Mouse (Mus musculus) intestine, embryonic 14.5 days (tissue): ENCODE data around the gene Gm13199. TPM values are rescaled to one million over a fixed set of nuclear protein-coding genes. Genes with fewer than 3 reads are reported as not detected.

ENCODE experiments used
- ATAC-seq: fragments of 200-750 bp; cut with Nextera tagmentation; replicated peaks from 2 replicates; pipeline ENCODE4 v1.8.0; 2017; ENCODE audit warnings: low read depth, moderate number of reproducible peaks, moderate TSS enrichment, moderate library complexity; ENCODE audit not compliant: low FRiP score, low TSS enrichment
- DNase-seq: peaks from one replicate; pipeline ENCODE4 v3.0.0-alpha.2; 2018; ENCODE audit warnings: low spot score
- H3K27ac ChIP-seq: fragments of 300-500 bp; sonication (generic); 2 replicates; pipeline ENCODE4 v1.5.1; 2014; ENCODE audit warnings: low read depth, mild to moderate bottlenecking, control low read depth
- H3K27me3 ChIP-seq: fragments of 300-500 bp; sonication (generic); replicated peaks from 2 replicates; pipeline ENCODE4 v1.6.1; 2014; ENCODE audit warnings: low read length, control low read depth; ENCODE audit not compliant: control insufficient read depth, insufficient read depth
- H3K36me3 ChIP-seq: fragments of 300-500 bp; sonication (generic); 2 replicates; pipeline ENCODE4 v1.6.1; 2014; ENCODE audit warnings: low read length, control low read depth; ENCODE audit not compliant: control insufficient read depth, insufficient read depth
- H3K4me1 ChIP-seq: fragments of 300-500 bp; sonication (generic); replicated peaks from 2 replicates; pipeline ENCODE4 v1.6.1; 2014; ENCODE audit warnings: low read length, control low read depth, mixed read lengths; ENCODE audit not compliant: control insufficient read depth, insufficient read depth
- H3K4me2 ChIP-seq: fragments of 300-500 bp; sonication (generic); 2 replicates; pipeline ENCODE4 v1.6.1; 2014; ENCODE audit warnings: low read length
- H3K4me3 ChIP-seq: fragments of 300-500 bp; sonication (generic); 2 replicates; pipeline ENCODE4 v1.5.1; 2014; ENCODE audit warnings: low read depth, low read length, control low read depth, mixed read lengths
- H3K9ac ChIP-seq: fragments of 300-500 bp; sonication (generic); 2 replicates; pipeline ENCODE4 v1.6.1; 2014; ENCODE audit warnings: mild to moderate bottlenecking, low read length
- H3K9me3 ChIP-seq: fragments of 300-500 bp; sonication (generic); 2 replicates; pipeline ENCODE4 v1.6.1; 2016; ENCODE audit warnings: low read length, control low read depth; ENCODE audit not compliant: control insufficient read depth
- WGBS: fragments of 180-500 bp; shearing (Covaris S2); extraction: QIAGEN DNeasy Blood & Tissue Kit; methylation state at CpG from one replicate; pipeline ENCODE4 v1.1.7; 2014; 5-methylcytosine and 5-hydroxymethylcytosine counted together
- polyA plus RNA-seq: library from polyadenylated mRNA; unstranded; fragments of >200 nt; fragmentation: Nextera tagmentation; extraction: Ambion mirVana; gene quantifications from 2 replicates; pipeline ENCODE4 v1.2.1, GENCODE M21; 2014

Gene Gm13199
- polyA plus RNA-seq: 1.3 TPM in 2 replicates

DNA sequence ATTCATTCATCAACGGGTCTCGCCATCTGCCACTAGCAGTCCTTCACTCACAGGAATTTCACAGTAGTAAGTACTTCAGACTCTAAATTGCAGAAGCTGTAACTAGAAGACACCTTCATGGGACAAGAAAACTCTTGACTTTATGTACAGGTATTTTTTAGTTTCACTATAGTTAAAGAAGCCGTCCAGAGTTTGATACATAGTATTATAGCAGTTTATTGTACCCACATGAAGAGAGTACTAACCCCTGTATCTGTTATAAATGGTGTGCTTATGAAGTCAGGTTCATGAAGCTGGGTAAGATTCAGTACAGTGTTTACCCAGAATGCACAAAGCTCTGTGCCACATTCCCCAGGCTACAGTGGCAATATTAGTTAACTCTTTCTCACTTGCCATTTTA, at the start of gene Gm13199:
Gene Gm13199, minus strand, starts transcription at position 101 of the 400 bp plus-strand sequence.
- H3K9ac ChIP-seq: no peak within 1 kb of the TSS
- H3K4me1 ChIP-seq: no peaks in the 10 kb centered on the region
- H3K27me3 ChIP-seq: no peaks in the 10 kb centered on the region
- DNase-seq: no peak
- peaks cover 64% of the 10 kb centered on the region for H3K36me3 ChIP-seq
- no peak within 1 kb of the TSS for H3K4me3 ChIP-seq
- 92% methylated on average over 3 of the region's 3 CpGs for WGBS
- ATAC-seq: no peak
- H3K9me3 ChIP-seq: no peaks in the 10 kb centered on the region
- H3K4me2 ChIP-seq: no peak within 1 kb of the TSS
- H3K27ac ChIP-seq: no peak within 1 kb of the TSS

DNA sequence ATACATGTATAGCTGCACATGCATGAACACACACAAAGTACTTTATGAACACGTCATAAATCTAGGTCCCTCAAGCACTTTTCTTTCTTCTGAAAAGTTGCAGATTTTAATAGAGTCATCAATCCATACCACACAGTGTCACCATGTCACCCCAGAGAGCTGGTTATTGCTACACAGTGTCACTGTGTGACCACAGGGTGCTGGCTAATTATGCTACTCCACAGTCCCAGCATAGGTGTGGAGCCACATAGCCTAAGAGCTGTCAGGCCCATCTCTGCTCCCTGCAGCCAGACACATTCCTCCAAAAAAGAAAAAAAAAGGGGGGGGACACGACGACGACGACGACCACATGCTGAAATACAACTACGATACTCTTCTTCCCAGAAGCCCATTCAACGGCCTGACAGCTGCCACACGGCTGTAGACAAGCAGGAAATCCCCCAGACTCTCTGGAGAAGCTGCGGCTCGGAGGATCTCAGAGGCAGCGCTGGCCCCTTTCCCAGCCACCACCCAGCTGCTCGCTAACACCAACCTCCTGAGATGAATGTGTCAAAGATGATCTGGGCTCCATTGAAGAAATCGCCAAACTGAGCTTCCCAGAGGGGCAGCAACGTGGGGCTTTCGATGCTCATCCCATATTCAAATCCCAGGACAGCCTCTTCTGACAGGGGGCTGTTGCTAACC, 48.7 kb upstream of the Gm13199 start:
- DNase-seq: no peak
- 0 out of 2 replicates have a peak overlapping the region, but pooled peaks have one; percentile 15 for H3K4me2 ChIP-seq
- WGBS: 57% methylated on average over 16 of the region's 16 CpGs

DNA sequence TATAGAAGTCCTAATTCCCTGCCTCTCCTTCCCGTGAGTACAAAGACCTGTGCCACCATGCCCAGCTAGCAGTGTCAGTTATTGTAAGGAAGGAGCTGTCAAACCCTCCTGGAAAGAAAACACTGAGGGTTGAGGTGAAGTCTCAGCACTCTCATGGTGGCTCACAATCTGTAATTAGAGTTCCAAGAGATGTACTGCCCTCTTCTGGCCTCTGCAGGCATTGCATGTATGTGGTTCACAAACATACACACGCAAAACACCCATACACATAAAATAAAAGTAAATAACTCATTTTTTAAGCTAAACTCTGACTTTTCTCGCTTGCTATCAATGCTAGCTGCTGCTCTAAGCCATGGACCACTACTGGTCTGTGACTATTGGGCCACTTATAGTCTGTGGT, 43.9 kb upstream of the Gm13199 start:
- Histone ChIP-seq H3K4me1 (peaks cover 5% of the 10 kb centered on the region; the same call in 1 of the 2 replicates), H3K4me3 (no peak overlapping the region), H3K9me3 (no peaks in the 10 kb centered on the region), H3K4me2 (no peak overlapping the region), H3K27ac (no peak overlapping the region), H3K36me3 (peaks cover 4% of the 10 kb centered on the region; the same call in 1 of the 2 replicates), H3K27me3 (no peaks in the 10 kb centered on the region), H3K9ac (no peak overlapping the region)
- 66% methylated on average over 3 of the region's 3 CpGs for WGBS
- ATAC-seq: no peak
- DNase-seq: peak; percentile 71

More for the DNA sequence above, 48.7 kb upstream of the Gm13199 start:
- H3K36me3 ChIP-seq: peaks cover 4% of the 10 kb centered on the region; the same call in 1 of the 2 replicates
- H3K4me1 ChIP-seq: peaks cover 5% of the 10 kb centered on the region; the same call in 1 of the 2 replicates
- H3K9me3 ChIP-seq: no peaks in the 10 kb centered on the region
- no peak overlapping the region for H3K4me3 ChIP-seq
- no peaks in the 10 kb centered on the region for H3K27me3 ChIP-seq
- ATAC-seq: no peak
- H3K27ac ChIP-seq: no peak overlapping the region
- no peak overlapping the region for H3K9ac ChIP-seq

DNA sequence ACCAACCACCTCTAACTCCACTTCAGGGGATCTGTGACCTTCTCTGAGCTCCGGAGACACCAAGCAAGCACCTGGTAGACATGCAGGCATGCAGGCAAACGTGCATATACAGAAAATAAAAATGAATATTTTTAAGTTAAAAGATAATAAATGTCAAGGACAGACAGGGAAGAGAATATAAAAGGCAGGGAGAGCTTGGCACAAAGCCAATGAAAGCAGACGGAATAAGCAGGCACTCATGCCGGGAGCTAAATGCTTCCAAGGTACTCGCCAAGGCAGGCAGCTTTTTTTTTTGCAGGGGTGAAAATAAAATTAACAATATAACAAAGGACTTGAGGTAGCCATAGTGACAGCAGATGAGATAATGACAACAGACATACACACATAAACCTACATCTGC, 43.4 kb upstream of the Gm13199 start:
- Histone ChIP-seq H3K9me3 (no peaks in the 10 kb centered on the region), H3K27ac (no peak overlapping the region), H3K27me3 (no peaks in the 10 kb centered on the region), H3K9ac (no peak overlapping the region), H3K4me1 (no peaks in the 10 kb centered on the region; the same call in 1 of the 2 replicates), H3K4me3 (no peak overlapping the region), H3K36me3 (peaks cover 4% of the 10 kb centered on the region; the same call in 1 of the 2 replicates), H3K4me2 (no peak overlapping the region)
- no peak for ATAC-seq
- WGBS: 30% methylated on average over 5 of the region's 5 CpGs
- DNase-seq: no peak

DNA sequence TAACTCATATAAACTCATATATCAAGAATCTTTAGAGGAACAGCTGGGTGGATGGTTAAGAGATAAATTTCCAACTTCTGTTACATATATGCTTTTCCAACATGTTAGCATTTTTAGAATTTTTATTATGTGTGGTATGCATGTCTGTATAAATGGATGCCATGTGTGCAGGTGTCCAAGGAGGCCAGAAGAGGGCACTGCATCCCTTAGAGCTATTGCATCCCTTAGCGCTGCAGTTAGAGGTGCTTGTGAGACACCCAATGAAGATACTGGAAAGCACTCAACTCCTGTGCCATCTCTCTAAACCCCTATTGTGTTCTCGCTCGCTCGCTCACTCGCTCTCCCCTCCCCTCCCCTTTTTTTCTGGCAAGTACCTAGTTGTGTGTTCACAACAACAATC, 37.4 kb upstream of the Gm13199 start:
- Histone ChIP-seq H3K9me3 (no peaks in the 10 kb centered on the region), H3K4me1 (no peaks in the 10 kb centered on the region), H3K4me3 (no peak overlapping the region), H3K9ac (no peak overlapping the region), H3K27ac (no peak overlapping the region), H3K36me3 (peaks cover 3% of the 10 kb centered on the region), H3K4me2 (no peak overlapping the region), H3K27me3 (no peaks in the 10 kb centered on the region)
- ATAC-seq (no peak), DNase-seq (no peak)
- WGBS: 74% methylated on average over 5 of the region's 5 CpGs

DNA sequence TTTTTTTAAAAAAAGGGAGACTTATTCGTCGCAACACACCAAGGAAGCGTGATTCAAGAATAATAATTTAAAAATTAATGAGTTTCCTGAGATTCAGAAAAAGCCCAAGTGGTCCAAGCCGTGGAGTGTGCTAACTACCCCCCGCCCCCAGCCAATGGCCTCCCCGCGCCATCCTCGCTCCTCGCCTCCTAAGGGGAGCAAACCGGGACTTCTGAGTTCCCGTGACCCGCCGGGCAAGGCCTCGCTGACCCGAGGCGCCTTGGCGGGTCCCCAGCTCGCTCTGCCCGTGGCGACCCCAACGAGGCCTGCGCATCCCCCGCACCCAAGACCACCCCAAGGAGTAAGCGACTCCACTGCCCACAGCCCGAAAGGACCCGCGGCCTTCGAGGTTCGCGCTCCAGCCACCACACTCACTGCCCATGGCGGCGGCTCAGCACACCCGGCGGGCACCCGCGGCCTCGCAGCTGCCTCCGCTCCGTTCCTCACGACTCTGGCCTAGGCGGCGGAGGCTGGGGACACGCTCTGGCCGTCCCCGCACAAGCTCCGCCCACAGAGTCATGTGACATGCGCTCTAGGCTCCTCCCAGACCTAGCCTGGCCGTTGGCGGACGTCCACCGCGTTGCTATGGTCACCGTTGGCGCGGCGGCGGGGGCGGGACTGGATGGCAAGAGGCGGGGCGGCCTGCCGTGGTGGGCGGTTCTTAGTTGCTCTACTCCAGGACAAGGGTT, 32.3 kb upstream of the Gm13199 start, which contains the start of gene Sec61a2:
Gene Sec61a2, minus strand, starts transcription at position 590 of the 728 bp plus-strand sequence.
- no peaks in the 10 kb centered on the region for H3K9me3 ChIP-seq

DNA sequence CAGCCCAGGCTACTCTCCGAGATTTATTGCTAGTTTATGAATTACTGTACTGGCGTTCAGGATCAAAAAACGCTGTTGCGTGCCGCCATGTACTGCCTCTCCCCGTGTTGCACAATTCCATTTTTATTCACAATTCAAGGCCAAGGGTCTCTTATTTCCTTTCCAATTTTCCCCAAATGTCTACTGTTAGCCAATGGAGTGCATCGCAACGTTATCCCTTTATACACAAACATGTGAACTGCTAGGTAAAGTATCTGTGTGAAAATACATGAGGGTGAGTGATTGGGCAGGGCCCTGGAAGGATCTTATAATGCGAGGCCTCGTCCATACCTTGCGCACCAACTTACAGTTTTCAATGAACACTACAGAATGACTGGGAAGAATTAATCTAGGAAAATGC, 31.6 kb upstream of the Gm13199 start:
- peaks cover 9% of the 10 kb centered on the region; the same call in 1 of the 2 replicates for H3K4me1 ChIP-seq
- 27% methylated on average over 11 of the region's 11 CpGs for WGBS
- DNase-seq (peak; percentile 62), ATAC-seq (no peak)
- peaks cover 29% of the 10 kb centered on the region for H3K36me3 ChIP-seq
- no peaks in the 10 kb centered on the region for H3K27me3 ChIP-seq
- peak overlapping the region; percentile 92 for H3K4me3 ChIP-seq
- no peaks in the 10 kb centered on the region for H3K9me3 ChIP-seq
- no peak overlapping the region; the same call in 1 of the 2 replicates for H3K27ac ChIP-seq
- peak overlapping the region; percentile 92 for H3K9ac ChIP-seq
- peak overlapping the region; percentile 72 for H3K4me2 ChIP-seq

More for the DNA sequence above, 32.3 kb upstream of the Gm13199 start, which contains the start of gene Sec61a2:
- Histone ChIP-seq H3K4me1 (peaks cover 9% of the 10 kb centered on the region; the same call in 1 of the 2 replicates), H3K36me3 (peaks cover 32% of the 10 kb centered on the region), H3K27me3 (no peaks in the 10 kb centered on the region), H3K9ac (peak within 1 kb of the TSS; percentile 92), H3K27ac (peak within 1 kb of the TSS; percentile 83), H3K4me3 (peak within 1 kb of the TSS; percentile 92), H3K4me2 (peak within 1 kb of the TSS; percentile 72)
- peak; percentile 99 for ATAC-seq
- DNase-seq: peak; percentile 100
- under 1% methylated on average over 58 of the region's 62 CpGs for WGBS

DNA sequence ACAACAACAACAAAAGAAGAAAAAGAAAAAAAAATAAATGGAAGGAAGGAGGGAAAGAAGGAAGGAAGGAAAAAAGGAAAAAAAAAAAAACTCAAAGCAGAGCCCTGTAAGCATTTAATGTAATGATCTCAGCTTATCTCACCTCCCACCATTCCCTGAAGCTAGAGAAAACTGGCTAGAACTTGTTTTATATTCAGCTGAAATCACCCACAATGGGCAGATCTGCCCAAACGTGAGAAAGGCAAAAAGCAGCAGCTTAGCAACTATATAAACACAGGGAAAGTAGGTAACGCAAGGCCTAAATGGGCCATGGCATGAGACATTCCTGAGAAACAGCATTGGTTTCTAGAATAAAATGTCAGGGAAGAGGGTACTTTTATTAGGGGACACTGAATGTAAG, 26.7 kb upstream of the Gm13199 start:
- ATAC-seq (no peak), DNase-seq (no peak)
- Histone ChIP-seq H3K4me3 (no peak overlapping the region), H3K9ac (no peak overlapping the region), H3K36me3 (peaks cover 70% of the 10 kb centered on the region), H3K27me3 (no peaks in the 10 kb centered on the region), H3K27ac (no peak overlapping the region), H3K9me3 (no peaks in the 10 kb centered on the region), H3K4me1 (peaks cover 9% of the 10 kb centered on the region; the same call in 1 of the 2 replicates), H3K4me2 (no peak overlapping the region)
- 51% methylated on average over 2 of the region's 2 CpGs for WGBS
